Mouse (Mus musculus): ENCODE measurements around the gene Irx1. TPM values are rescaled to one million over a fixed set of nuclear protein-coding genes. Genes with fewer than 3 reads are reported as not detected.

Irx1 gene
- polyA plus RNA-seq (2016; fragmentation: Nextera tagmentation; extraction: Ambion mirVana), result 0.12 TPM in 1 of 2 replicates, not detected in the other

DNA sequence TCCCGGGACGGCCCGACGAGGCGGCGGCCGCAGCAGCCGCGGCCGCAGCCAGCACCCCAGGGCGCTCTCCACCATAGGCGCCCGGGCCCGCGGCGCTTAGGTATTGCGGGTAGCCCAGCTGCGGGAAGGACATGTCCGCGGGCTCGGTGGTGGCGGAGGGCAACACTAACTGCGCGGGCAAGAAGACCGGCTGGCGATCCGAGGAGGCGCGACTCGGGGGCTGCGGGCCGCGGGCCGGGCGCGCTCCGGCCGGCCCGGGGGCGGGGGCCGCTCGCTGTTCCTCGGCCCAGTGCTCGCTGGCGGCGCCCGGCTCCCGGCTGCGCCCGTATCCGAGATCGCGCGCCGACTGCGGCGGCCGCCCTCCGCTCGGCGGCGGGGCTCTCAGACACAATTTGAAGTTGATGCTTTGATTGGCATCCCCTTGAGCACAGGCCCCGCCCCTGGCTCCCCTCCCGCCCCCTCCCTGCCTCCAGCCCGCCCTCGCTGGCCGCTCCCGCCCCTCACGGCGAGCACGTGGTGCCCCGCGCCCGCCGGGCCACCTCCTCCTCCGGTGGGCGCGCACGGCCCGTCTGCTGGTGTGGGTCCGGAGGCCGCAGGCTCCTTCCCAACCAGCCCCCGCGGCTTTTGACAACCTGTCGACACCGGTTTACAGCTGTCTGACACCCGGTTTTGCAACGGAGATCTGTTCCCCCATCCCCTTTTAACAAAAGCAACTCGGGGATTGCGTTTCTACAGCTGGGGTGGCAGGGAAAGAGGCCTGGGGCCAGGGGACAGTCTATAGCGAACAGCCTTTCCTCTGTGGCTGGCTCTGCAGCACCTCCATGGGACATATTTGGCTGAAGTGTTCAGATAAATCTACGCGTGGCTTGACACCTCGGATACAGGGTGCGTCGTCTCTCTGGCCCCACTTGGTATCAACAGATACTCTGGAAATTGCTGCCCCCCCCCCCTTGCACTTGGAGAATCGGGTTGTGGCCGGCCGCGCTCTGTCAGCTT lies at the start of gene Irx1:
Irx1 (minus strand) TSS at position 368 of the 996 bp plus-strand sequence.
- Histone ChIP-seq H3K9me3 (replicated peaks) (no peaks in the 10 kb centered on the region), H3K4me3 (peak within 1 kb of the TSS; percentile 32), H3K27ac (no peak within 1 kb of the TSS), H3K36me3 (no peaks in the 10 kb centered on the region), H3K27me3 (replicated peaks) (peaks cover 100% of the 10 kb centered on the region), H3K9ac (no peak within 1 kb of the TSS), H3K4me1 (no peaks in the 10 kb centered on the region), H3K4me2 (peak within 1 kb of the TSS; percentile 59)
- no peak for ATAC-seq
- WGBS (ENCODE audit: insufficient replicate concordance), result 2% methylated on average over 90 of the region's 100 CpGs

- no peak overlapping the region for H3K9ac ChIP-seq
- no peak for ATAC-seq
- WGBS (ENCODE audit: insufficient replicate concordance), result 42% methylated on average over 5 of the region's 5 CpGs
- no peak overlapping the region for H3K4me2 ChIP-seq
- no peaks in the 10 kb centered on the region for H3K4me1 ChIP-seq
- no peaks in the 10 kb centered on the region for H3K27me3 ChIP-seq (replicated peaks)
- no peak overlapping the region for H3K4me3 ChIP-seq
- H3K27ac ChIP-seq, result no peak overlapping the region
- no peaks in the 10 kb centered on the region for H3K36me3 ChIP-seq
- no peaks in the 10 kb centered on the region for H3K9me3 ChIP-seq (replicated peaks)
Measured at GRCm38 (mm10) chr13:71979932-71980655, 16.6 kb upstream of the Irx1 start.

DNA sequence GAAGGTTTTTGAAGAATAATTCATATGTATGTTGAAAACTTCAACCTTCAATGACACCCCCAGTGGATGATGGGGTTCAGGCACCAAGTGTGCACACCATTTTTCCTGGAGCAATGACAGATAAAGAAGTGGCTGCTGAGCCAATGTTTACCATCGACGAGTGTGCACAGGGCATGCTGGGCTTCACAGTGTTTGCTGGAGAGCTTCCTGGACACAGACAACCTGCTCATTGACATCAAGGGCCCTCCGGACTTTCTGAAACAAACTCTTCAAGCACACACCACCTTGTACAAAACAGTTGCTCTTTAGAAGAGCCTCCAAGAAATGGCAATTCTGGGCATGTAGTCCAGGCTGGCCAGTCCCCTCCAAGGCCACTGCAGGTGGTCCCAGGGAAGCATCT lies 12.2 kb upstream of the Irx1 start:
- WGBS (ENCODE audit: insufficient replicate concordance), result 61% methylated on average over 3 of the region's 3 CpGs
- H3K4me1 ChIP-seq, result no peaks in the 10 kb centered on the region
- no peak for ATAC-seq
- no peaks in the 10 kb centered on the region; the same call in 1 of the 2 replicates for H3K27me3 ChIP-seq (replicated peaks)
- no peaks in the 10 kb centered on the region for H3K36me3 ChIP-seq
- no peak overlapping the region for H3K4me2 ChIP-seq
- H3K9ac ChIP-seq, result no peak overlapping the region
- no peaks in the 10 kb centered on the region for H3K9me3 ChIP-seq (replicated peaks)
- H3K27ac ChIP-seq, result no peak overlapping the region
- no peak overlapping the region for H3K4me3 ChIP-seq

GRCm38 (mm10) chr13:71968286-71968685 lies 4.8 kb upstream of the Irx1 start:
- H3K4me1 ChIP-seq, result no peaks in the 10 kb centered on the region
- H3K9me3 ChIP-seq (replicated peaks), result no peaks in the 10 kb centered on the region
- ATAC-seq, result no peak
- no peaks in the 10 kb centered on the region for H3K36me3 ChIP-seq
- H3K9ac ChIP-seq, result no peak overlapping the region
- no peak overlapping the region for H3K4me2 ChIP-seq
- no peak overlapping the region for H3K27ac ChIP-seq
- 3% methylated on average over 6 of the region's 6 CpGs for WGBS (ENCODE audit: insufficient replicate concordance)
- H3K27me3 ChIP-seq (replicated peaks), result peaks cover 64% of the 10 kb centered on the region
- no peak overlapping the region for H3K4me3 ChIP-seq

- H3K36me3 ChIP-seq, result no peaks in the 10 kb centered on the region
Measured at GRCm38 (mm10) chr13:71967341-71968250, 4.1 kb upstream of the Irx1 start.

DNA sequence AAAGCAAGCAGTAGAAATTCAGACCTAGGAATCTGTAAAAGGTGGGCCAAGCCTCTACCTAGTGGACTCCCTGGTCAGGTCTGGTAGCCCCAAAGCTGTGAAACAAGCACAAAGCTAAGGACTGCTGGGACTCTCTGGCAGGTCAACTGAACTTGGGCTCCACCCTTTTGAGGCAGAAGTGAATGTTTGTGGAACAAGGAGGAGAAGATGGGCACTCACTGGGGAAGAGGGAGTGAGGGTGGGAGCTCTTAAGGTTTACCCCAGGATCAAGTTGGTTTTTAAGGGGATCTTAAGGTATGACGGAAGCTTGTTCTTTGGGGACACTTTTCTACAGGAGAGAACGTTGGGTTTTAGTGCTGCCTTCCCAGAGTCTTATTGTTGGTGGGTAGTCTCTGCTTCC lies 3.1 kb upstream of the Irx1 start:
- ATAC-seq, result no peak
- no peak overlapping the region for H3K9ac ChIP-seq

More at GRCm38 (mm10) chr13:71967341-71968250, 4.1 kb upstream of the Irx1 start:
- Histone ChIP-seq H3K27me3 (replicated peaks) (peaks cover 71% of the 10 kb centered on the region), H3K9me3 (replicated peaks) (no peaks in the 10 kb centered on the region), H3K9ac (no peak overlapping the region), H3K27ac (no peak overlapping the region), H3K4me3 (no peak overlapping the region), H3K4me1 (no peaks in the 10 kb centered on the region), H3K4me2 (no peak overlapping the region)
- WGBS (ENCODE audit: insufficient replicate concordance), result 7% methylated on average over 28 of the region's 28 CpGs
- ATAC-seq, result no peak

DNA sequence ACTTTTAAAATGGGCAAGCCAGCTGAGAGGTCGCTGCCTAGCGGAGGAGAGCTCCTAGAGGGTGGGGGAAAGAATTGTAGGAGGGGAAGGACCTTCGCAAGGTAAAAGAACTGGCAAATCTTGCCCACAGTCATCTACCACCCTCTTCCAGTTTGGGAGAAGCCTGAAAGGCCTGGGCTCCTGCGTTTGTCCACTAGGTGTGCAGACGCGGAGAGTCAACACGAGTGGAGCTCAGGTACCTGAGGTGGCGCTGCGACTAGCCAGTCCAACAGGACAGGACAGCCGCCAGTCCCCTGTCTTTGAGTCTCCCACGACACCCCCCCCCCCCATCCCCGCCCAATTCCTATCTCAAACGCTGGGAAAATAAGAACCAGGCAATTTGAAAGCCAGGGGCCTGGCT lies 843 bp upstream of the Irx1 start:
- Histone ChIP-seq H3K27ac (no peak overlapping the region), H3K27me3 (replicated peaks) (peaks cover 100% of the 10 kb centered on the region), H3K9me3 (replicated peaks) (no peaks in the 10 kb centered on the region), H3K4me2 (no peak overlapping the region), H3K9ac (no peak overlapping the region), H3K4me1 (no peaks in the 10 kb centered on the region), H3K4me3 (no peak overlapping the region), H3K36me3 (no peaks in the 10 kb centered on the region)
- ATAC-seq, result no peak
- 6% methylated on average over 13 of the region's 13 CpGs for WGBS (ENCODE audit: insufficient replicate concordance)

More for the DNA sequence above, 3.1 kb upstream of the Irx1 start:
- no peaks in the 10 kb centered on the region for H3K9me3 ChIP-seq (replicated peaks)
- 14% methylated on average over 2 of the region's 2 CpGs for WGBS (ENCODE audit: insufficient replicate concordance)
- no peak overlapping the region for H3K27ac ChIP-seq
- no peak overlapping the region for H3K4me2 ChIP-seq
- H3K27me3 ChIP-seq (replicated peaks), result peaks cover 81% of the 10 kb centered on the region
- H3K36me3 ChIP-seq, result no peaks in the 10 kb centered on the region
- H3K4me3 ChIP-seq, result no peak overlapping the region
- no peaks in the 10 kb centered on the region for H3K4me1 ChIP-seq

DNA sequence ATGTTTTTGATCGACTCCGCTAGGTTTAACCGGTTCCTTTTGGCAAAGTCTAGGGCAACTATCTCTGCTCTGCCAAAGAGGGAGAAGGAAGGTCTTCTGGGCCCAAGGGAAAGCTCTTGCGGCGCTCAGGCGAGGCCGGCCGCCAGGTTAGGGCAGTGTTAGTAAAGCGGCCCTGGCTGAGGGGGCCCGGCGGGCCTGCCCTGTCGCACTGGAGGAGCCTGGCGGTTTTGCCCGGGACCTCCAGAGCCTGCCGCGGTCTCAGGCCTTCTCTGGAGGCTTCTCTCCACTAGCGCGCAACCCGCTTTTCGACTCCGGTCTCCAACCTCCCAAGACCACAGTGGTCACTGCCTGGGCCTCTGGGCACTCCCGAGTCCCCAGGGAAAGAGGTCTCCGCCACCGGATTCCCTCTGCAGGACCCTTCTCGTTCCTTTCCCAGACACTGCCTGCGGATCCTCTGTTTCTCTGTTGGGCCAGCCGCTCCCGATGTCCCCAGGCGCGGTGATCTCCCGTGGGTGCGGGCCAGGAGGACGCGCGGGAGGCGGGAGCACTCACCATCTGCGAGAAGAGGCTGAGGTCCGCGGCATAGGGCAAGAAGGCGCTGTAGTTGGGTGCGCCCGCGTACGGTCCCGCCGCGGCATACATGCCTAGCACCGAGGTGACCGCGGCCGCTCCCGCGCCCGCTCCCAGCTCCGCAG lies 715 bp downstream of the Irx1 start:
- H3K9ac ChIP-seq, result no peak overlapping the region
- no peak overlapping the region for H3K27ac ChIP-seq
- H3K36me3 ChIP-seq, result no peaks in the 10 kb centered on the region
- no peaks in the 10 kb centered on the region for H3K9me3 ChIP-seq (replicated peaks)
- no peak for ATAC-seq
- 1% methylated on average over 55 of the region's 55 CpGs for WGBS (ENCODE audit: insufficient replicate concordance)
- H3K27me3 ChIP-seq (replicated peaks), result peaks cover 100% of the 10 kb centered on the region
- H3K4me2 ChIP-seq, result peak overlapping the region; percentile 59
- H3K4me3 ChIP-seq, result peak overlapping the region; percentile 32
- H3K4me1 ChIP-seq, result no peaks in the 10 kb centered on the region

DNA sequence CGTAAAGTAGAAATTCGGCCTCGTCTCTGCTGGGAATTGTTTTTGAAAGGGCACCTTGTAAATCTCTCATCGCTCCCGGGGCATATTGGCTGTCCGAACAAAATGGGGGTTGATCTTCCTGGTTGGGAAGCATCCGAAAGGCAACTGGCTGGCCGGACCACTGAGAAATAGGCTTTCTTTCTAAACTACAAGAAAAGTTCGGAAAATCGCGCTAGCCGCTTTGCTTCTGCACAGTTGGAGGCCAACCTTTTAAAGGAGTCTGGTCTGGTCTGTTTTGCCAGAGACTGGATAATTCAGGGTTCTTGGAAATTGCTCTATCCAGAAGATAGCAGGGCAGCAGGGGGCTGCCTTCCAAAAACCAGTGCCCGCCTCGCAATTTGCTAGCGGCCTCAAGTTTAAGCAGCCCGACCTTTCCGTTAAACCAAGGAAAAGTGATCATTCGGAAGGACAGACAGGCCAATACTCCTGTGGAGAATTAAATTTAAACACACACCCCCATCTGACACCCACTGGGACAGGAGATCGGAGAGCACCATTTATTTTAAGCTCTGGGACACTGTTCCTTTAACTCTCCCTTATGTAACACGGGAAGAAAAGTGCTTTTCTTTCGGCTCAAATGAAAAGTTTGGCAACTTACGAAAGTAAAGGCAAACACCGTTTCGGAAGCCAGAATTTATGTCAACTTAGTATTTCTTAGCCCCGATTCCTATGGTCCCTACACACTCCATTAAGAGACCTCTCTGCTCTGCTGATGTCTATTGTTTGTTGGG lies 1.4 kb downstream of the Irx1 start:
- no peaks in the 10 kb centered on the region for H3K9me3 ChIP-seq (replicated peaks)
- H3K27ac ChIP-seq, result no peak overlapping the region
- no peak overlapping the region for H3K4me3 ChIP-seq
- peaks cover 100% of the 10 kb centered on the region for H3K27me3 ChIP-seq (replicated peaks)
- H3K4me1 ChIP-seq, result no peaks in the 10 kb centered on the region
- no peak for ATAC-seq
- WGBS (ENCODE audit: insufficient replicate concordance), result 3% methylated on average over 25 of the region's 25 CpGs
- H3K9ac ChIP-seq, result no peak overlapping the region
- no peak overlapping the region for H3K4me2 ChIP-seq
- no peaks in the 10 kb centered on the region for H3K36me3 ChIP-seq

- 6% methylated on average over 9 of the region's 9 CpGs for WGBS (ENCODE audit: insufficient replicate concordance)
- no peaks in the 10 kb centered on the region for H3K9me3 ChIP-seq (replicated peaks)
- peaks cover 100% of the 10 kb centered on the region for H3K27me3 ChIP-seq (replicated peaks)
- H3K36me3 ChIP-seq, result no peaks in the 10 kb centered on the region
- no peak for ATAC-seq
- H3K4me1 ChIP-seq, result no peaks in the 10 kb centered on the region
- H3K9ac ChIP-seq, result no peak overlapping the region
- H3K4me2 ChIP-seq, result no peak overlapping the region
- H3K27ac ChIP-seq, result no peak overlapping the region
- no peak overlapping the region for H3K4me3 ChIP-seq
Measured at GRCm38 (mm10) chr13:71960846-71961735, 2.4 kb downstream of the Irx1 start.
